Mouse (Mus musculus) thymus, postnatal 25 days (tissue): ENCODE data around the gene Kcnn3.
A peak's percentile ranks its signal among the peaks of the same experiment; 100 is the strongest.

Experiments used
- DNase-seq: peaks from one replicate; pipeline ENCODE4 v3.0.0; 2022

Kcnn3 gene

DNA sequence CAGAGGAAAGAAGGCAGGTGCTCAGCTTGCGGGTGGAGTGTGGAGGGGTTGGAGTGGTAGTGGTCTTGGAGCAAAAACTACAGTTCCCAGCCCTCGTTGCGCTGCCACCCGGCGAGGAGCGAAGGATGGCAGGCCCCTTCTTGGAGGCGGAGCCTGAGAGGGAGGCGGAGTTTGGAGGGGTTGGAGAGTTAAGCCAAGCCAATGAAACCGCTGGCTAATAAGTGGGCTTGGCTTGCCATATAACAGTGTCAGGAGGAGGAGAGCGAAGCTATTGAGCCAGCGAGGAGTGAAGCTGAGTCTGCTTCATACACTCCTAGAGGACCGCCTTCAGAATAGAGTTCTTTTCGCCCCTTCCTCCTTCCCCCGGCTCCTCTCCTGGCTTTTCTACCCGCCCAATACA lies at the start of gene Kcnn3:
Gene Kcnn3 (plus strand): TSS at position 271 of the 400 bp plus-strand sequence.
- DNase-seq: peak; percentile 19

DNA sequence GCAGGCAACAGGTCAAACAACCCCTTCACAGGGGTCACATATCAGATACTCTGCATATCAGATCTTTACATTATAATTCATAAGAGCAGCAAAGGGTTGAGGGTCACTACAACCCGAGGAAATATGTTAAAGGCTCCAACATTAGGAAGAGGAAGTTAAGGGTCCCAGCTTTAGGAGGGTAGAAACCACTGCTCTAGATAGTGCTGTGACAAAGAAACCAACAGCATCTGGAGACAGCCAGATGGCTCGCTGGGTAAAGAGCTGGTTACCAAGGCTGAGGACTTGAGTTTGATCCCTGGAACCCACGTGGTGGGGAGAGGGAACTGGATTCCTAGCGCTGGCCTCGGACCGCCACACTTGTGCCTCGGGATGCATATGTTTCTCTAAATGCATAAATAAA lies 47.7 kb upstream of the Kcnn3 start:
- no peak for DNase-seq

DNA sequence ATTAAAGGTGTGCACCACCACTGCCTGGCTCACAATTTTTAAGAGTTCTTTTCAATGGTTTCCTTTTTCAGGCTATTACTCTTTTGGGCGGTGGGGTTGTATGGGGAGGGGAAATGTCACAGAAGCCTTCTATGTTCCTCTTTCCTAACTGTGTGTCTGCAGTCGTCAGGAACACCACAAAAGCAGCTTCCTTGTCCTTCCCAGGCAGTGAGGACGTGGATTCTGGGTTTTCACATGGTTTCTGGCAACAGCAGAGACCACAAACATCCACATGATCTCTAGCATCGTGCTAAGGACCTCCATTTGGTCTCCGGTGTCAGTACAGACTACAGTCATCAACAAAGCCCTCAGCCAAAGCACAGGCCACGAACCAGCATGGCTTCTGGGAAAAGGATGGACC lies 46.1 kb upstream of the Kcnn3 start:
- no peak for DNase-seq

DNA sequence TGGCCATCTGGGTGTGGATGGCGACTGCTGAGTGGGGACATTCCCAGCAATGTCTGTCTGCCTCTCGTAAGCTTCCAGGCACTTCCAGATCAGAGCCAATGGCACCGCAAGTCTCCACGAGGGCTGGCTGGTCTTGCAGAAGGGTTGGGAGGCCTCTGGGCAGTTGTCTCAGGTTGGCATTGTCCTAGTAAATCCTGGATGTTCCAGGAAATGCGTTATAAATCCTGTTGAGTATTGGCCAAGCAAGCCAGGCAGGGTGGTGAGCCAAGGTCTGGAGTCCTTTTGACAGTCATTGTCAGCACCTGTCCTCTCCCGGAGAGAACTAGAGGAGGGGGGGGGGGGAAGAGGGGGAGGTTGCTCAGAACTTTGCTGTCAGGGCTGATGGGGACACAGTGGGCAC lies 40.9 kb upstream of the Kcnn3 start:
- DNase-seq: no peak

DNA sequence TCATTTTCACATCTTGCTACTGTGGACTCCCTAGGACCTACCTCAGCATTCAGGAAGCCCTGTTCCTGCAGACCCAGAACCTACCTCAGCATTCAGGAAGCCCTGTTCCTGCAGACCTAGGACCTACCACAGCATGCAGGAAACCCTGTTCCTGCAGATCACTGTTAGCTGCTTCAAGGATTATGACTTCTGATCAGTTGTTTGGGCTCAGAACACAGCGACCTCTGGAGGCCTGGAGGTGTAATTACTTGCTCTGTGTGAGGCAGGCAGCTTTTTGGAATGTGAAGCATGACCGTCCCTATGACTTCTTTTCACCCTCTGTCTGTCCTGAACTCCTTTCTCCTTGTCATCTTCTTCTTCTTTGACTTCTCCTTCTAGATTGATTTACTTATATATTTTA lies 38.5 kb upstream of the Kcnn3 start:
- peak; percentile 60 for DNase-seq

DNA sequence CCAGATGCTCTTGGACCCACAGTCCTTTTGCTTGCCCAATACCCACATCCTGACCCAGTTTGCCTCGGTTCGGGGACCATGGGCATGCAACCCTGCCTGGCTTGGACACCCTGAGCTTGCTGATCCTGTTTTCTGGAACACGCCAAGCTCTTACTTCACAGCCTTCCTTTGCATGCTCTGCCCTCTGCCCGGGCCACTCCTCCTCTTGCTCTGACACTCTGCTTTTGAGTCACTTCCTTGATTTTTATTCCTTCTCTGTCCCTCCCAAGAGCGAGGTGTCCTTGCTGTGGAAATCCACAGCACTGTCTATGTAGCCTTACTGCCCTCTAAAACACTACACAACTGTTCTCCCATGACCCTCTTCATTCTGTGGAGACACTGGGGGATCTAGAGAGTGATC lies 37.7 kb upstream of the Kcnn3 start:
- no peak for DNase-seq

DNA sequence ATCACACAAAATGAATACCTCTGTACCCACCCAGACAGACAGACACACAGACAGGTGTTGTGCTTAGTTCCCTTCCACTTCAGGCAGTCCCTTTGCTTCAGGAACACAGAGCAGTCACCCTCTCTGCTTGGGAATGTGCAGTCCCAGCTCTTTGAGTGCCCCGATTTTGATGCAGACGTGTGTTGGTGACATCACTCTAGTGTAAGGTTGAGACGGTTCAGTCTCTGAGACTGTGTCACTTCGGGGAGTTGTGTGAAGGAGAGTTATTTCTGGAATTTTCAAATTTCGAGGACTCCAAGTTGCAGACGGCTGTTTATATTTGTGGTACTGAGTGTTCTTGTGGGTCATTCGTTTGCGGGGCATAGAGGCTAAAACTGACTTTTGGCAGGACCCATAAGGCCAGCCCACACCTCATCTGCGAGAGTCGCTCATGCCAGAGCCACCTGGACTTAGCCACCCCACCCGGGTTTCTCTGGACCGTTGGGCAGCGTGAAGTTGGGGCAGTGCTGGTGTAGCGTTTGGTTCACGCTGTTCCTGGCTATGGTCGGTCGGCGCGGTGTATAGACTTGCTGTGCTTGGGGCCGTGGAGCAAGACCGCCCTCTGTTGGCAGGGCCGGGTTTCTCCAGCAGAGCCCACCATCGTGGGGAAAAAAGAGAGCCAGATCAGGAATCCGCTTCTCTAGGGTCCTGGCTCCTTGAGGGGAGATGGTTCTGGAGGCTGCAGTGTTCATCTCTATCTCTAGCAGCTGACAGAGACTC lies 35.0 kb upstream of the Kcnn3 start:
- DNase-seq: peak; percentile 83

DNA sequence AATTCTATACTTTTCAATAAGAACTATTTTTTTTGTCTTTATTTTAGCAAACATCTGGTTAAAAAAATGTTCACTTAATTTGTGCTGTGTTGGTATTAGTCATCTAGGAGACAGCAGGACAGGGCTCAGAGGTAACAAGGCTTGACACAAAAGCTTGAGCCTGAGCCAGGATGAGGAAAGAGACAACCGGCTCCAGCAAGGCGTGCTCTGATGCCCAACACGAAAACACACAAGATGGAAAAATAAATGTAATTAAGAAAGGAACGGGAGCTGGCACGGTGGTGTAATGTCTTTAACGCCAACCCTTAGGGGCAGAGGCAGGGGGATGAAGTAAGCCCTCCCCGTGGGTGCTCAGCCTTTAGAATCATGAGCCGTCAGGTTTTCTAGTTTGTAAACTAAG lies 33.9 kb upstream of the Kcnn3 start:
- DNase-seq: no peak

DNA sequence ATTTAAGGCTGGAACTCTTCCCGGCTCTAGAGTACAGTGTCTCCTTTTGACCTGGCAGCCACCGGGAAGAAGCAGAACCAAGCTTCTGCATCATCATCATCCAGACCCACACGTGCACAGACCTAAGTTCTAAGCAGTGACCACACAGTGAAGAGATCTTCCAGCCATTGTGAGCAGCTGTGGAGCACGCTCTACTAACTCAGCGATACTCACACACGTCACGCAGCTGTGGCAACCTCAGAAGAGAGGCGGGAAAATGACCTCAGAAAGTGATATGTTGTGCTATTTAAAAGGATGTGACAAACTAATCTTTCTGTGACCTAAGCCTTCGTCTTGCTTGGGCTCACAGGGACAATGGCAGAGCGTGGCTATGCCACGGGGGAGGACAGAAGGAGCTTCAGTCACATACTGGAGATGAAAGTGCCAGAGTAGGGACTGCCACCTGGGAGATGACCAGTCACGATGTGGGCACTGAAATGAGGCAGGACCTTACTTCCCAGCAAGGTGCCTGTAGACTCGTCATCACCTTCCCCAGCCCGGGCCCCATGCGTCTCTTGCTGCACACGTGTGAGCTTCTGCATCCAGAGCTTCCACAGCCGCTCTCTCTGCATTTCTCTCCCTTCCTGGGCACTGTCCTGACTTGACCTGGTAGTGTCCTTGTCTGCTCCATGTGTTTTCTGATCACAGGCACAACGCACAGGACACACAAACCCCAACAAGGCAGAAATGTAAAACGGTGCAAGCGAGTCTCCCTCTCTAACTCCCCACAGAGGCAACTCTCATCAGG lies 32.9 kb upstream of the Kcnn3 start:
- no peak for DNase-seq

DNA sequence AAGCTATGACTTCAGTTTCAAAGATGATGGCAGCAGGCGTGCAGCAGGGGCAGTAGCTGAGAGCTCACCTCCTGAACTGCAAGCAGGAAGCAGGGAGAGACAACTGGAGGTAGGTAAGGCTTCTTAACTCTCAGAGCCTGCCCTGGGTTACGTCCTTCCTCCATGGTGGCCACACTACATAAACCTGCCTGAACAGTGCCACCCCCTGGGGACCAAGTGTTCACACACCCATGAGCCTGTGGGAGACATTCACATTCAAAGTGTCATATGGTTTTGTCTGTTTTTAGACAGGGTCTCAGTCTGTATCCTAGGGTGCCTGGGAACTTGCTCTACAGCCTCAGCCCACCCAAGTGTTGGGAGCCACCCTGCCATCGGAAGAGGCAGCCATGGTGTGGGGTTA lies 29.2 kb upstream of the Kcnn3 start:
- no peak for DNase-seq

DNA sequence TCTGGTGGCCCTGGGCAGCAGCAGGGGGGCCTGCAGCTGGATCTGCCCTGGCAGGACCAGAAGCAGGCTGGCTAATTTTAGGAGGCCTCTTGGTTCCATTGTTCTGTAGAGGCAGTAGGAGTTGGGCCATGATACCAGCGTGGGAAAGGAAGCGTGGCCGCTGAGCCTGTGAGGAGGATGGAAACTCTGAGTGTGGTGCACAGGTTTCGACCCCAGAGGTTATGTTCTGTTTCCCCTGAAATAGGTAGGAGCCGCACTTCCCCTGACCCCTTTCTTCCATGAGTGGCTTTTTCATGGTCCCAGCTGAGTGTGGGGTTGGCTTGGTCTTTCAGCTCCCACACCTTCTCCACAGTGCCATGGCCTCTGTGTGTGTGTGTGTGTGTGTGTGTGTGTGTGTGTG lies 28.4 kb upstream of the Kcnn3 start:
- DNase-seq: no peak

DNA sequence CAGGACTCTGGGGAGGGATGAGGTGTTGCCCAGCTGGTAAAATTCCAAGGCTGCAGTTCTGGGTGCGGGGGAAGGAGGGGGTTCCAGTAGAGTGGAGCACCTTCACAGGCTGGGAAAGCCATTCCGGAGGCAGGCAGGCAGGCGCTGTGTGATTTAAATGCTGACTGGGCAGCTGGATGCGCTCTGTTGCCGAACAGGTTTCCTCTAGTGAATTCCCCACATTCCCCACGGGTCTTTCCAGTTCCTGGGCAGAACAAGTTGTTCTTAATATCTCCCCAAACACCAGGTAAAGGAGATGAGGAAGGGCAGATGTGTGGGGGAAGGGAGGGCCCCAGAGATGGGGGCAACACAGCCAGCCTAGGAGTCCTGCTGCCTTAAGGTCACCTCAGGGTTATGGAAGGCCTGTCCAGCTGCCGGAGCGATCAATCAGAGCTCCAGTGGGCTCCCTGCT lies 27.2 kb upstream of the Kcnn3 start:
- DNase-seq: no peak

DNA sequence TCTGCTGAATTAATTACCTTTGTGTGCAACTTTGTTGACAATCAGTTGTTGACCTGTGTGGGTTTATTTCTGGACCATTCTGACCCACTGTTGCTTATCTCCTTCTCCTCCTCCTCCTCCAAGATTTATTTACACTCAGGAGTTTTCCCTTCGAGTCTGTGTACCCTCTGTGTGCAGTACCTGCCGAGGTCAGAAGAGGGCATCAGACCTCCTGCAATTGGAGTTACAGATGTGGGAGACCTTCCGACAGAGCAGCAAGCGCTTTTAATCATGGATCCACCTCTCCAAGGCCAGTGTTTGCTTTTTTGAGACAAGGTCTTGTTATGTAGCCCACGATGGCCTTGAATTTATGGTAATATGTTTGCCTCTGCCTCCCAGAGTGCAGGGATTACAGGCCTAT lies 25.3 kb upstream of the Kcnn3 start:
- no peak for DNase-seq

DNA sequence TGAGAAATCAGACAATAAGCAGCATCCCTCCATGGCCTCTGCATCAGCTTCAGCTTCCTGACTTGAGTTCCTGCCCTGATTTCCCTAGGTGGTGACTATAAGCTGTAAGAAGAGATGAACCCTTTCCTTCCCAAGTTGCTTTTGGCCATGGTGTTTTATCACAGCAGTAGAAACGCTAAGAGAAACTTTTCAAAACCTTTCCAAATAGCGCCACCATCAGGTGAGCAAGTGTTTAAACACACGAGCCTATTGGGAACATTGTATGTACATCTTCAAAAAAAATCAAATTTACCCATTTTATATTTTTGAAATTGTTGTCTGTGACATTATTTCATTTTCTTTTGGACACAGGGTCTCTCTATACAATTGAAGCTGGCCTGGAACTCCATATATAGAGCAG lies 23.6 kb upstream of the Kcnn3 start:
- no peak for DNase-seq

DNA sequence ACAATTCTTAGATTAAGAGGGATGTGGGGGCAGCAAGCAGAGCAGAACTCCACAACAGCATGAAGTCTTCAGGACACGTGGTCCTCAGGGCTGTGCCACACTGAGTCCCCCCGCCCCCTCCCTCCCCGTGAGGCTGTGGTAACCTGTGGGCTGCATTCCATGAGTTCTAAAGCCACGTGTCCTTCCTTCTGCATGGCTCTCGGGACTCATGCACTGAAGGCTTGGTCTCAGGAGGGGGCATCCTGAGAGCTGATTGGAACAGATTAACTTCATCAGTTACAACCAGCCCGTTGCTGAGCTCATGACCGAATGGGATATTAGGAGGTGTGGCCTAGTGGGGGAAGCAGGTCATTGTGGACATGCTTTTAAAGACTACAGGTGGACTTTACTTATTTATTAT lies 20.3 kb upstream of the Kcnn3 start:
- DNase-seq: no peak

DNA sequence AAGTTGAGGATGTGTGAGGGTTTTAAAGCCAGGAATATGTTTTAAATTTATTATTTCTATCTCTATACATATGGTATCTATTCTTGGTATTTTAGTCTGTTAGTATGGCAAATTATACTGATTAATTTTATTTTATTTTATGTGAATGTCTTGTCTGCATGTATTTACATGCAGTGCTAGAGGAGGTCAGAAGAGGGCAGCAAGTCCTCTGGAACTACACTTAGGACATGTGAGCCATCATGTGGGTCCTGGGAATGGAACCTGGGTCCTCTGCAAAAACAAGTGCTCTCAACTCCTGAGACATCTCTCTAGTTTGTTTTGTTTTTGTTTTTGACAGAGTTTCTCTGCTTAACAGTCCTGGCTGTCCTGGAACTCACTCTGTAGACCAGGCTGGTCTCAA lies 18.5 kb upstream of the Kcnn3 start:
- no peak for DNase-seq

DNA sequence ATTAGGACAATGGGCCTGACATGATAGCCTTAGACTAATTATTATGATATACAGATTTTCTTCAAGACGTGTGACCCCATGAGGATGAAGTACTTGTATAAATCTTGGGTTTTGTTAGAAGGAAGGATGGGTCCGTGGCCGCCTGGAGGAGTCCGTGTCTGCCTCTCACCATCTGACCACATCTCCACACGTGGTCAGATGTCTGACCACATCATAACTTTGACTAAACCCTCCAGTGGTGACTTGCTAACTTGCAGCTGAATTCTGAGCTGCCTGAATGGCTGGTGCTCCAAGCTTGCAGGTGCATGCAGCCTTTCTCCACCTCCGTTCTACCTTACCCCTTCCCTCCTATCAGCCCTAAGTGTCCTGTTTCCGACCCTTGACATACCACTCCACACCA lies 17.4 kb upstream of the Kcnn3 start:
- no peak for DNase-seq

DNA sequence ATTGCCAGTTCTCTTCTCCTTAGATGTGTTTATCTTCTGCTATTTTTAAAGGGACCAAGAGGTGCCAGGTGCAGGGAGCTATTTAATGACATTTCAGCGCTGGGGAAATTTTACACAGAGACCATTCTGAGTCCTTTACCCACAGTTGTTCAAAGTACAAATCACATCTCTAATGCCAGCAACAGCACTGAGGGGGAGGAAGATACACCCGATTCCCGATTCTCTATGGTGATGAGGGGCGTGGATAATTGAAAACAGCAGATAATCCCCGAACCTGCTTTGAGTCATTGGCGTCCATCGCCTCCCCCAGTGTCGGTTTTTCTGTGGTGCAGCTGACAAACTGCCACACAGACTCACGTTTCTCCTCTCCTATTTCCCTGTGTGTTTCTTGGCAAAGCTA lies 11.9 kb upstream of the Kcnn3 start:
- no peak for DNase-seq

DNA sequence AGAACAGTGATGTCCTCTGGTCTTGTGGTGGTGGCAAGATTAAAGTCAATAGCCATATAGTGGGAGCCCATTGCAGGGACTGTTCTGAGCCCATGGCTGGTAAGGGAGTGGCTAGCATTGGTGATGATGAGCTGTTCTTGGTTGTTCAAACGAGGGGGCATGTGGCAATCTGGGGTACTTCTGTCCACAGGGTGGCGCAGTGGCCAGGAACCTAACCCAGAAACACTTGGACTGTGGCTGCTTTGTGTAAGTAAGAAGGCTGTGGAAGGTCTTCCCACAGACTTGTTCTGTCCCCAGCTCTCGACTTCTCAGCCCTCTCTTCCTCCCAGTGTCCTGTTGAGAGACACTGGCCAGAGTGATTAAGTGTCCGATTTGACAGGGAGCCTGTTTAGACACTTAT lies 9.0 kb upstream of the Kcnn3 start:
- DNase-seq: peak; percentile 29

DNA sequence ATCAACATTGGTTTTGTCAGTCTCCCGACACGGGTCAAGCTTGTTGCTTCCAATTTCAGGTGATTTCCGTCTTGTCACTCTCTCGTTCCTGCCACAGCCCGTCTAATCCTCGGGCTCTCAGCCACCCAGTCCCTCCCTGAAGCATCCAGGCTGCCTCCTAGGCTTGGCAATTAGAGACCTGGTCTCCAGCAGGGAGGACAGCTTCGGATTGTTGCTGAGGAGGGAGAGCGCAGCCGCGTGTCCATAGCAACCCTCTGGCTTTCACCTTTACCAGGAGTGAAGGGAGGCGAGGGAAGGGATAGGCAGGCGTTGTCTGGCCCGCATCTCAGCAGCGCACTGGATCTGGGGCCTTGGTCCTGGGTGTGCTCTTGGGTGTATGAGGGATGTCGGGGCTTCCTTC lies 8.6 kb upstream of the Kcnn3 start:
- no peak for DNase-seq

DNA sequence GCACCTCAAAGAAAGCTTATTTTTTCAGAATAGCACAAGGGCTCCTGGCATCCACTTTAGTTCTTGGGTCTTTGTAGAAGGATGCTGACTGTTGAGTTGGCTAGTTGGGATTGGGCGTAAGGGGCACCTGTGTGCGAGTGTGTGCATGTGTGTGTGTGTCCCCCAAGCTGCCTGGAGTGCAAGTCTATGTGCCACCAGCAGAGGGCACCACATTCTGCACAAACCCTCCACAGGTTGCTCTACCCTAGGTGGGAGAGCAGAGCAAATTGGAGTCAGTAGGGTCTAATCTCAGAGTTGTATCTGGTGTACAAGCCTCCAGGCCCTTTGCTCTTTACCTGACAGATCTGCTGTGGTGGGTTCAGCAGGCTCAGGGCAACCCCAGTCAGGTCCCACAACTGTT lies 7.7 kb upstream of the Kcnn3 start:
- DNase-seq: peak; percentile 27

DNA sequence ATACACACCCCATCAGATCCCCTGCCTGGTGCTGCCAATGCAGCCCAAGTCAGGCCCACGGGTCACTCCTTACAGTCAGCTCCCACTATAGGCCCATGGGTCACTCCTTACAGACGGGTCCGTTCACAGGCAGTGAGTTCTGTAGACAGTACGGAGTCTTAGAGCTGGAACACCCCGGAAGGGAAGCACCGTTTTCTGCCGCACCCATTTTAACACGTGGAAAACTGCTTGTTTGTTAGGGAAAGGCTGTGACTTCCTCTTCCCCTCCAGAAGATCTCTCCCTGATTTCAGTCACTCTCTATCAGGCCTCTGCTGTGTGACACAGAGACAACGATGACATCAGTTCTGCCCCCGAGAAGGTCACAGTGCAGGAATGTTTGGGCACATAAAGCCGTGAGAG lies 4.5 kb upstream of the Kcnn3 start:
- no peak for DNase-seq

DNA sequence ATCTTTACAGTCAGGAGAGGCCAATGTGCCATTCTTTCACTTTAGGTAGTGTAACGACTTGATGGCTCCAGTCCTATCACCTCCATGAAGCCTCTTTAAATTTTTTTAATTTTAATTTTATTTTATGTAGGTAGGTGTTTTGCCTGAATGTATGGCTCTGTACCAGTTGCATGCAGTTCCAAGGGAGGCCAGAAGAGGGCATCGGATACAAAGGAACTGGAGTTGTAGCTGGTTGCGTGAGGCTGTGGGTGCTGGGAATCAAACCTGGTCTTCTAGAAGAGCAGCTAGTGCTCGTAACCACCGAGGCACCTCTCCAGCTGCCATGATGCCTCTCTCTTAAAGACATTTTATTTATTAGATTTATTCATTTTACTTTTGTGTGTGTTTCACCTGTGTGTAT lies 3.6 kb upstream of the Kcnn3 start:
- no peak for DNase-seq

DNA sequence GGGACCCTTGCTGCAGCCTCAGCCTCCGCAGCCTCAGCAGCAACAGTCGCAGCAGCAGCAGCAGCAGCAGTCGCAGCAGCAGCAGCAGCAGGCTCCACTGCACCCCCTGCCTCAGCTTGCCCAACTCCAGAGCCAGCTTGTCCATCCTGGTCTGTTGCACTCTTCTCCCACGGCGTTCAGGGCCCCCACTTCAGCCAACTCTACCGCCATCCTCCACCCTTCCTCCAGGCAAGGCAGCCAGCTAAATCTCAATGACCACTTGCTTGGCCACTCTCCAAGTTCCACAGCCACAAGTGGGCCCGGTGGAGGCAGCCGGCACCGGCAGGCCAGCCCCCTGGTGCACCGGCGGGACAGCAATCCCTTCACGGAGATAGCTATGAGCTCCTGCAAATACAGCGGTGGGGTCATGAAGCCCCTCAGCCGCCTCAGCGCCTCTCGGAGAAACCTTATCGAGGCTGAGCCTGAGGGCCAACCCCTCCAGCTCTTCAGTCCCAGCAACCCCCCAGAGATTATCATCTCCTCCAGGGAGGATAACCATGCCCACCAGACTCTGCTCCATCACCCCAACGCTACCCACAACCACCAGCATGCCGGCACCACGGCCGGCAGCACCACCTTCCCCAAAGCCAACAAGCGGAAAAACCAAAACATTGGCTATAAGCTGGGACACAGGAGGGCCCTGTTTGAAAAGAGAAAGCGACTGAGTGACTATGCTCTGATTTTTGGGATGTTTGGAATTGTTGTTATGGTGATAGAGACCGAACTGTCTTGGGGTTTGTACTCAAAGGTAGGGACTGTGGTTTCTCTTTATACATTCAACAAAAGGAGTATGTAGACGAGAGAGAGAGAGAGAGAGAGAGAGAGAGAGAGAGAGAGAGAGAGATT lies 896 bp downstream of the Kcnn3 start:
- no peak for DNase-seq
